Mouse (Mus musculus): ENCODE data around the gene Hoxa9. TPM values are rescaled to one million over a fixed set of nuclear protein-coding genes. Genes with fewer than 3 reads are reported as not detected.
A peak's percentile ranks its signal among the peaks of the same experiment; 100 is the strongest.

Gene Hoxa9
- polyA plus RNA-seq, 1 experiment from 2014 or later, result 0.26 TPM

GRCm38 (mm10) chr6:52208868-52209684 is 21.8 kb downstream of the Hoxa9 start:
- Histone ChIP-seq H3K9me3 (ENCODE audit: low read length) (no peaks in the 10 kb centered on the region), H3K27me3 (ENCODE audit: insufficient read depth, low read length) (peaks cover 97% of the 10 kb centered on the region), H3K9ac (replicated peaks) (no peak overlapping the region), H3K27ac (ENCODE audit: low read depth) (no peak overlapping the region), H3K4me1 (ENCODE audit: insufficient read depth) (peaks cover 6% of the 10 kb centered on the region), H3K4me2 (ENCODE audit: low read depth, low read length) (peak overlapping the region; percentile 52), H3K36me3 (replicated peaks; ENCODE audit: insufficient read depth, low read length) (no peaks in the 10 kb centered on the region), H3K4me3 (ENCODE audit: low read depth, low read length) (peak overlapping the region; percentile 29)
- no peak for ATAC-seq
- 14% methylated on average over 18 of the region's 18 CpGs for WGBS (ENCODE audit: insufficient replicate concordance)
- TF ChIP-seq CTCF (IDR thresholded peaks at IDR 0.05; ENCODE audit: low read depth) (no peak), EP300 (IDR thresholded peaks at IDR 0.05; ENCODE audit: low read depth) (no peak)
- peak; percentile 13 for DNase-seq

- Histone ChIP-seq H3K27ac (ENCODE audit: low read depth) (no peak within 1 kb of the TSS), H3K27me3 (ENCODE audit: insufficient read depth, low read length) (peaks cover 97% of the 10 kb centered on the region)
Measured at GRCm38 (mm10) chr6:52208072-52208867, 22.6 kb downstream of the Hoxa9 start, which contains the start of gene Hoxa6. Gene Hoxa6, minus strand, starts transcription at chr6:52208722.

GRCm38 (mm10) chr6:52207684-52207976 is 23.3 kb downstream of the Hoxa9 start:
- DNase-seq (no peak), ATAC-seq (no peak)
- Histone ChIP-seq H3K4me1 (ENCODE audit: insufficient read depth) (peaks cover 6% of the 10 kb centered on the region), H3K36me3 (replicated peaks; ENCODE audit: insufficient read depth, low read length) (no peaks in the 10 kb centered on the region), H3K27ac (ENCODE audit: low read depth) (no peak overlapping the region), H3K4me3 (ENCODE audit: low read depth, low read length) (no peak overlapping the region), H3K9ac (replicated peaks) (no peak overlapping the region), H3K27me3 (ENCODE audit: insufficient read depth, low read length) (peaks cover 97% of the 10 kb centered on the region), H3K4me2 (ENCODE audit: low read depth, low read length) (no peak overlapping the region), H3K9me3 (ENCODE audit: low read length) (no peaks in the 10 kb centered on the region)
- no peak for TF ChIP-seq EP300 (IDR thresholded peaks at IDR 0.05; ENCODE audit: low read depth)
- TF ChIP-seq CTCF (IDR thresholded peaks at IDR 0.05; ENCODE audit: low read depth), result no peak

More at GRCm38 (mm10) chr6:52208072-52208867, 22.6 kb downstream of the Hoxa9 start, which contains the start of gene Hoxa6:
- no peaks in the 10 kb centered on the region for H3K9me3 ChIP-seq (ENCODE audit: low read length)
- no peak for TF ChIP-seq CTCF (IDR thresholded peaks at IDR 0.05; ENCODE audit: low read depth)
- no peak for TF ChIP-seq EP300 (IDR thresholded peaks at IDR 0.05; ENCODE audit: low read depth)
- no peak within 1 kb of the TSS for H3K9ac ChIP-seq (replicated peaks)
- no peaks in the 10 kb centered on the region for H3K36me3 ChIP-seq (replicated peaks; ENCODE audit: insufficient read depth, low read length)
- H3K4me3 ChIP-seq (ENCODE audit: low read depth, low read length), result peak within 1 kb of the TSS; percentile 29
- peak within 1 kb of the TSS; percentile 52 for H3K4me2 ChIP-seq (ENCODE audit: low read depth, low read length)
- ATAC-seq (no peak), DNase-seq (peak; percentile 39)
- peaks cover 6% of the 10 kb centered on the region for H3K4me1 ChIP-seq (ENCODE audit: insufficient read depth)
- WGBS (ENCODE audit: insufficient replicate concordance), result 11% methylated on average over 47 of the region's 47 CpGs

DNA sequence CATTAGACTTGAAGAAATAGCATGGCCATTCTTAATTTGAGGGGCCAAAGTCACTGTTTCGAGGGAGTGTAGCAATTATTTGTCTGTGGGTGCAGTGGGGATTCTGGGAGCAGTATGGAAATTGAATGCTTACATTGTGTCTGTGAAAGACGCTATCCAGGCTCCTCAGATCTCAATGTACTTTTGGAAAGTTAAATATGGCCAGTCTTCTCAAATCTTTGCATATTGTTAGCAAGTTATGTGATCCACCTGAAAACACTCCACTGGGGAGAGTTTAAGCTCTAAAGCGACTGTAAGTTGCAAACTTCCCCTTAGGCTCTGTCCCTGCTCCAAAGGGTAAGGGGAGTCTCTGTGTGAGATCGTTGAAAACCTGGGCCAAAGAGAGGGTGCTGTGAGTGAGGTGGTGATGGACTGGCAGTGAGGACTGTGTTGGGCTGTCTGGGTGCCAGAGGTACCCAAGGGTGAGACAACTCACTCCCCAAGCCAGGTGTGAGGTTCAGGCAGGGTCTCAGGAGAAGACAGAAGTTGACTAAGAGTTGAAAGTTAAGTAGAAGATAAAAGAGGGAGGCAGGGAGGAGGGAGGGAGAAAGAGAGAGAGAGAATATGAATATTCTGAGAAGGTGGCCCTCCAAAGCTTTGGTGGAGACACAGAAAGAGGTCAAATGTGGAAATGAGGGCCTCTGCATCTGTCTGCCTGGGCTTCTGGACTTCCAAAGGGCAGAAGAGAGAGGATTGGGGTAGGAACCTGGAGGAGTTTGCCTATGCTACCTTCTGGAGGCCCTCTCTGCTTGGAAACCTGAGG is 23.8 kb downstream of the Hoxa9 start:
- Histone ChIP-seq H3K9ac (replicated peaks) (no peak overlapping the region), H3K4me2 (ENCODE audit: low read depth, low read length) (no peak overlapping the region), H3K27ac (ENCODE audit: low read depth) (no peak overlapping the region), H3K4me1 (ENCODE audit: insufficient read depth) (peaks cover 6% of the 10 kb centered on the region; the same call in 1 of the 2 replicates), H3K9me3 (ENCODE audit: low read length) (no peaks in the 10 kb centered on the region), H3K4me3 (ENCODE audit: low read depth, low read length) (no peak overlapping the region), H3K27me3 (ENCODE audit: insufficient read depth, low read length) (peaks cover 95% of the 10 kb centered on the region), H3K36me3 (replicated peaks; ENCODE audit: insufficient read depth, low read length) (no peaks in the 10 kb centered on the region)
- ATAC-seq (no peak), DNase-seq (no peak)
- TF ChIP-seq EP300 (IDR thresholded peaks at IDR 0.05; ENCODE audit: low read depth), result no peak
- 35% methylated on average over 4 of the region's 4 CpGs for WGBS (ENCODE audit: insufficient replicate concordance)

GRCm38 (mm10) chr6:52205638-52206621 is 25.0 kb downstream of the Hoxa9 start:
- Histone ChIP-seq H3K27ac (ENCODE audit: low read depth) (no peak overlapping the region), H3K9me3 (ENCODE audit: low read length) (no peaks in the 10 kb centered on the region), H3K4me1 (ENCODE audit: insufficient read depth) (peaks cover 6% of the 10 kb centered on the region; the same call in 1 of the 2 replicates), H3K9ac (replicated peaks) (no peak overlapping the region), H3K27me3 (ENCODE audit: insufficient read depth, low read length) (peaks cover 93% of the 10 kb centered on the region), H3K36me3 (replicated peaks; ENCODE audit: insufficient read depth, low read length) (no peaks in the 10 kb centered on the region), H3K4me3 (ENCODE audit: low read depth, low read length) (no peak overlapping the region), H3K4me2 (ENCODE audit: low read depth, low read length) (no peak overlapping the region)
- 52% methylated on average over 55 of the region's 55 CpGs for WGBS (ENCODE audit: insufficient replicate concordance)
- DNase-seq (no peak), ATAC-seq (no peak)
- TF ChIP-seq EP300 (IDR thresholded peaks at IDR 0.05; ENCODE audit: low read depth) (no peak), CTCF (IDR thresholded peaks at IDR 0.05; ENCODE audit: low read depth) (no peak)
